12 mouse cellular contexts compared by ENCODE assay signal in genomic region chr19:26475754-26476153, GRCm38 (mm10).
DNase-seq lines count a peak whose midpoint lies in the region; ATAC-seq and TF ChIP-seq lines count a peak whose summit lies in the region.
"Had no signal": no experiment of that assay in that cellular context is flagged by ENCODE, and none has a peak within 500 bp of the region (broad histone marks: within the 10 kb centered on the region; RNA-seq: fewer than 3 reads in every experiment).

No protein-coding gene starts in this region.

- no peak overlapping the region for H3K9ac ChIP-seq in intestine, embryonic 14.5 days (ENCODE audit: low read length)
- H3K9ac ChIP-seq in intestine, postnatal 0 days (ENCODE audit: low read depth, low read length) = no peak overlapping the region
- H3K9ac ChIP-seq in stomach, embryonic 14.5 days (replicated peaks; ENCODE audit: low read depth, low read length) = no peak overlapping the region
- H3K9ac ChIP-seq in stomach, postnatal 0 days (ENCODE audit: low read length) = no peak overlapping the region
- no peak overlapping the region for H3K9ac ChIP-seq in limb, embryonic 11.5 days (ENCODE audit: low read length)
- H3K9ac ChIP-seq: hindbrain, embryonic 12.5 days had no signal

- no peak for DNase-seq in intestine, embryonic 14.5 days (ENCODE audit: low spot score)
- no peak for DNase-seq in stomach, postnatal 0 days (ENCODE audit: low spot score)
- peak; percentile 28 for DNase-seq in limb, embryonic 11.5 days (ENCODE audit: low spot score)
- DNase-seq in thymus, postnatal 10 days (ENCODE audit: low spot score in 2 of 2) = no peak
- no peak for DNase-seq in ovary, adult 18-20 months (ENCODE audit: low spot score)
- DNase-seq: adrenal gland, adult 8-10 months had no signal

- WGBS in intestine, embryonic 14.5 days = 64% methylated on average over 2 of the region's 2 CpGs
- 48% methylated on average over 2 of the region's 2 CpGs for WGBS in intestine, postnatal 0 days
- 46% methylated on average over 2 of the region's 2 CpGs for WGBS in stomach, embryonic 14.5 days
- 49% methylated on average over 2 of the region's 2 CpGs for WGBS in stomach, postnatal 0 days
- 38% methylated on average over 2 of the region's 2 CpGs for whole genome bisulfite sequencing in limb, embryonic 11.5 days

- no peak overlapping the region for H3K4me2 ChIP-seq in intestine, embryonic 14.5 days (ENCODE audit: low read length)
- no peak overlapping the region for H3K4me2 ChIP-seq in intestine, postnatal 0 days (replicated peaks; ENCODE audit: low read depth)
- H3K4me2 ChIP-seq in stomach, embryonic 14.5 days (replicated peaks; ENCODE audit: low read depth, low read length) = no peak overlapping the region
- H3K4me2 ChIP-seq in stomach, postnatal 0 days (replicated peaks; ENCODE audit: low read depth) = no peak overlapping the region
- no peak overlapping the region for H3K4me2 ChIP-seq in limb, embryonic 11.5 days (ENCODE audit: low read depth, severe bottlenecking)
- H3K4me2 ChIP-seq: hindbrain, embryonic 12.5 days had no signal

- no peaks in the 10 kb centered on the region for H3K27me3 ChIP-seq in intestine, embryonic 14.5 days (replicated peaks; ENCODE audit: control insufficient read depth, insufficient read depth, low read length)
- H3K27me3 ChIP-seq in intestine, postnatal 0 days (replicated peaks; ENCODE audit: control insufficient read depth, insufficient read depth, low read length) = no peaks in the 10 kb centered on the region
- no peaks in the 10 kb centered on the region for H3K27me3 ChIP-seq in stomach, embryonic 14.5 days (ENCODE audit: control insufficient read depth, insufficient read depth, low read length)
- H3K27me3 ChIP-seq in stomach, postnatal 0 days (ENCODE audit: control insufficient read depth, insufficient read depth, low read length) = no peaks in the 10 kb centered on the region
- H3K27me3 ChIP-seq in limb, embryonic 11.5 days (ENCODE audit: control insufficient read depth, insufficient read depth, low read length) = no peaks in the 10 kb centered on the region
- H3K27me3 ChIP-seq: CH12.LX; megakaryocyte, embryonic 14.5 days had no signal

- no peak for TF ChIP-seq CTCF in intestine, postnatal 0 days (IDR thresholded peaks at IDR 0.05; ENCODE audit: low read depth)
- no peak for TF ChIP-seq CTCF in stomach, postnatal 0 days (IDR thresholded peaks at IDR 0.05; ENCODE audit: low read depth)

- ATAC-seq in intestine, embryonic 14.5 days (replicated peaks; ENCODE audit: low FRiP score, low TSS enrichment, low read depth) = no peak
- no peak for ATAC-seq in intestine, postnatal 0 days
- ATAC-seq in stomach, embryonic 14.5 days (ENCODE audit: insufficient number of reproducible peaks, insufficient read depth, low FRiP score, low read depth) = no peak
- no peak; the same call in 1 of the 2 replicates for ATAC-seq in stomach, postnatal 0 days (ENCODE audit: low FRiP score, low TSS enrichment)
- ATAC-seq in limb, embryonic 11.5 days (ENCODE audit: insufficient number of reproducible peaks, low FRiP score, low TSS enrichment, low read depth) = no peak

- no peaks in the 10 kb centered on the region for H3K36me3 ChIP-seq in intestine, embryonic 14.5 days (ENCODE audit: control insufficient read depth, insufficient read depth, low read length)
- no peaks in the 10 kb centered on the region for H3K36me3 ChIP-seq in intestine, postnatal 0 days (ENCODE audit: control insufficient read depth, insufficient read depth)
- H3K36me3 ChIP-seq in stomach, embryonic 14.5 days (ENCODE audit: control insufficient read depth, insufficient read depth, low read length) = no peaks in the 10 kb centered on the region
- no peaks in the 10 kb centered on the region for H3K36me3 ChIP-seq in stomach, postnatal 0 days (ENCODE audit: control insufficient read depth, insufficient read depth, low read length)
- H3K36me3 ChIP-seq in limb, embryonic 11.5 days (ENCODE audit: control insufficient read depth, insufficient read depth, low read length) = no peaks in the 10 kb centered on the region
- H3K36me3 ChIP-seq: hindbrain, embryonic 12.5 days had no signal

- TF ChIP-seq EP300 in stomach, postnatal 0 days (optimal IDR thresholded peaks at IDR 0.05) = no peak

- H3K27ac ChIP-seq in intestine, embryonic 14.5 days (ENCODE audit: low read depth) = peak overlapping the region; percentile 41; the same call in 1 of the 2 replicates
- no peak overlapping the region for H3K27ac ChIP-seq in intestine, postnatal 0 days (ENCODE audit: low read depth, low read length)
- peak overlapping the region; percentile 11; the same call in 1 of the 2 replicates for H3K27ac ChIP-seq in stomach, embryonic 14.5 days (ENCODE audit: low read length)
- H3K27ac ChIP-seq in stomach, postnatal 0 days (replicated peaks) = no peak overlapping the region
- H3K27ac ChIP-seq in limb, embryonic 11.5 days (replicated peaks; ENCODE audit: low read depth, low read length) = no peak overlapping the region
- H3K27ac ChIP-seq: hindbrain, embryonic 12.5 days had no signal

- H3K4me1 ChIP-seq in intestine, embryonic 14.5 days (replicated peaks; ENCODE audit: control insufficient read depth, insufficient read depth, low read length) = peaks cover 14% of the 10 kb centered on the region
- no peaks in the 10 kb centered on the region for H3K4me1 ChIP-seq in intestine, postnatal 0 days (replicated peaks; ENCODE audit: control insufficient read depth, insufficient read depth, low read length)
- H3K4me1 ChIP-seq in stomach, embryonic 14.5 days (ENCODE audit: control insufficient read depth, insufficient read depth, low read length) = peaks cover 14% of the 10 kb centered on the region; the same call in 1 of the 2 replicates
- no peaks in the 10 kb centered on the region for H3K4me1 ChIP-seq in stomach, postnatal 0 days (replicated peaks; ENCODE audit: control insufficient read depth, insufficient read depth)
- H3K4me1 ChIP-seq in limb, embryonic 11.5 days (ENCODE audit: control insufficient read depth, insufficient read depth, low read length) = 0 out of 2 replicates have a peak, but pooled peaks cover 3% of the 10 kb centered on the region
- H3K4me1 ChIP-seq: megakaryocyte, embryonic 14.5 days had no signal

- no peak overlapping the region for H3K4me3 ChIP-seq in intestine, embryonic 14.5 days (ENCODE audit: low read depth, low read length)
- H3K4me3 ChIP-seq in intestine, postnatal 0 days (ENCODE audit: low read depth, low read length) = no peak overlapping the region
- no peak overlapping the region for H3K4me3 ChIP-seq in stomach, embryonic 14.5 days (ENCODE audit: low read depth, low read length)
- H3K4me3 ChIP-seq in stomach, postnatal 0 days (ENCODE audit: low read depth, low read length) = no peak overlapping the region
- no peak overlapping the region for H3K4me3 ChIP-seq in limb, embryonic 11.5 days (ENCODE audit: low read depth, low read length)
- H3K4me3 ChIP-seq: hindbrain, embryonic 12.5 days; left cerebral cortex, adult 2 months; megakaryocyte, embryonic 14.5 days had no signal

- no peaks in the 10 kb centered on the region for H3K9me3 ChIP-seq in intestine, embryonic 14.5 days (ENCODE audit: control insufficient read depth, low read length)
- H3K9me3 ChIP-seq in intestine, postnatal 0 days (ENCODE audit: control insufficient read depth) = no peaks in the 10 kb centered on the region
- no peaks in the 10 kb centered on the region for H3K9me3 ChIP-seq in stomach, embryonic 14.5 days (ENCODE audit: control insufficient read depth, low read depth, low read length)
- no peaks in the 10 kb centered on the region for H3K9me3 ChIP-seq in stomach, postnatal 0 days (ENCODE audit: control insufficient read depth, low read length)
- H3K9me3 ChIP-seq in limb, embryonic 11.5 days (ENCODE audit: control insufficient read depth, low read length) = no peaks in the 10 kb centered on the region
- H3K9me3 ChIP-seq: hindbrain, embryonic 12.5 days; megakaryocyte, embryonic 14.5 days had no signal

Comparison
In these comparisons a context has a peak if more than half of its experiments do, and no peak if none do; other contexts are left out.
1. H3K27ac ChIP-seq: peak in intestine, embryonic 14.5 days (single experiment) and stomach, embryonic 14.5 days (single experiment); none in intestine, postnatal 0 days (single experiment), stomach, postnatal 0 days (single experiment) and limb, embryonic 11.5 days (single experiment).